Mouse (Mus musculus) liver, postnatal 0 days (tissue): Measurements from ENCODE around the gene Ap3b2. TPM values are rescaled to one million over a fixed set of nuclear protein-coding genes. Genes with fewer than 3 reads are reported as not detected.
"Not testable (repeated sequence)": the region's sequence is repeated elsewhere in the genome, so short reads cannot be mapped to it uniquely, and the experiment has no call there.

ENCODE experiments used
- ATAC-seq: fragments of 200-750 bp; cut with Nextera tagmentation; 2 replicates; pipeline ENCODE4 v1.8.0; 2017; ENCODE audit warnings: mild to moderate bottlenecking, moderate library complexity
- DNase-seq: peaks from one replicate; pipeline ENCODE4 v3.0.0-alpha.2; 2016
- H3K27ac ChIP-seq: fragments of 300-500 bp; sonication (generic); 2 replicates; pipeline ENCODE4 v1.5.1; 2014; ENCODE audit warnings: antibody characterized with exemption, moderate library complexity, mild to moderate bottlenecking, low read depth
- H3K27me3 ChIP-seq: fragments of 300-500 bp; sonication (generic); 2 replicates; pipeline ENCODE4 v1.6.1; 2014; ENCODE audit warnings: low read length, control low read depth, mixed read lengths; ENCODE audit not compliant: insufficient read depth
- H3K36me3 ChIP-seq: fragments of 300-500 bp; sonication (generic); replicated peaks from 2 replicates; pipeline ENCODE4 v1.6.1; 2014; ENCODE audit warnings: mild to moderate bottlenecking, control low read depth, low read length, moderate library complexity, mixed read lengths; ENCODE audit not compliant: insufficient read depth
- H3K4me1 ChIP-seq: fragments of 300-500 bp; sonication (generic); 2 replicates; pipeline ENCODE4 v1.6.1; 2014; ENCODE audit warnings: antibody characterized with exemption, mild to moderate bottlenecking, control low read depth; ENCODE audit not compliant: insufficient read depth
- H3K4me2 ChIP-seq: fragments of 300-500 bp; sonication (generic); 2 replicates; pipeline ENCODE4 v1.6.1; 2014; ENCODE audit warnings: low read depth, mild to moderate bottlenecking, low read length, moderate library complexity, mixed read lengths
- H3K4me3 ChIP-seq: fragments of 300-500 bp; sonication (generic); 2 replicates; pipeline ENCODE4 v1.5.1; 2014; ENCODE audit warnings: low read depth, low read length
- H3K9ac ChIP-seq: fragments of 300-500 bp; sonication (generic); replicated peaks from 2 replicates; pipeline ENCODE4 v1.6.1; 2014; ENCODE audit warnings: mild to moderate bottlenecking, moderate library complexity
- H3K9me3 ChIP-seq: fragments of 300-500 bp; sonication (generic); 2 replicates; pipeline ENCODE4 v1.6.1; 2016; ENCODE audit warnings: mild to moderate bottlenecking, control low read depth, low read length, mixed read lengths
- CTCF ChIP-seq: sonication (generic); IDR thresholded peaks from 2 replicates; pipeline ENCODE4 v1.5.1; 2016; ENCODE audit warnings: antibody characterized with exemption, low read depth
- EP300 ChIP-seq: IDR thresholded peaks from 2 replicates; pipeline ENCODE4 v1.6.1; 2016; ENCODE audit warnings: antibody characterized with exemption, low read depth, mild to moderate bottlenecking
- WGBS: fragments of 180-500 bp; shearing (Covaris S2); extraction: QIAGEN DNeasy Blood & Tissue Kit; methylation state at CpG from one replicate; pipeline ENCODE4 v1.1.7; 2014; ENCODE audit not compliant: insufficient replicate concordance; 5-methylcytosine and 5-hydroxymethylcytosine counted together
- polyA plus RNA-seq: library from polyadenylated mRNA; unstranded; fragments of >200 nt; fragmentation: Nextera tagmentation; extraction: Ambion mirVana; gene quantifications from 2 replicates; pipeline ENCODE4 v1.2.1, GENCODE M21; 2015

Gene Ap3b2
- polyA plus RNA-seq, 1 experiment from 2014 or later, result 0.07 TPM

DNA sequence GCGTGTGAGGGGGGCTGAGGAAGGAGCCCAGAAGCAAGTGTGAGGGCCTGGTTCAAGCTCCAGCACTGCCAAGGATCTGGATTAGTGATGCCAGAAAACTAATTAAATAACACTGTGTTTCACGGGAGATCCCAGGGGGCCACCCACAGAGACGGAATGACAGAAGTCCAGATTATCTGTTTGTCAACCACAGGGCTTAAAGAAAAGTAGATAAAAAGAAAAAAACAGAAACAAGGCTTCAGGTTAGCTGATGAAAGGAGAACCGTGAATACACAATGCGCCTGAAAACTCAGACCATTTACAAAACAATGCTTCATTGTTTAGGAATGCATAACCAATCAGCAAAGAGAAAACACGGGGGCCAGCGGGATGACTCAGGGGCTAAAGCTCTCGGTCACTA is 12.9 kb downstream of the Ap3b2 start:
- H3K4me2 ChIP-seq, result no peak overlapping the region
- TF ChIP-seq EP300 (no peak), CTCF (no peak)

GRCm38 (mm10) chr7:81479531-81480090 is 14.1 kb downstream of the Ap3b2 start:
- DNase-seq, result no peak
- 59% methylated on average over 3 of the region's 3 CpGs for WGBS
- peaks cover 14% of the 10 kb centered on the region; the same call in 1 of the 2 replicates for H3K27me3 ChIP-seq
- H3K27ac ChIP-seq, result no peak overlapping the region
- no peaks in the 10 kb centered on the region for H3K9me3 ChIP-seq
- no peak overlapping the region for H3K4me3 ChIP-seq
- no peak overlapping the region for H3K9ac ChIP-seq
- TF ChIP-seq EP300 (no peak), CTCF (no peak)
- no peak overlapping the region for H3K4me2 ChIP-seq
- ATAC-seq, result no peak
- no peaks in the 10 kb centered on the region for H3K36me3 ChIP-seq
- H3K4me1 ChIP-seq, result no peaks in the 10 kb centered on the region

More for the DNA sequence above, 12.9 kb downstream of the Ap3b2 start:
- H3K4me3 ChIP-seq, result no peak overlapping the region
- no peaks in the 10 kb centered on the region for H3K36me3 ChIP-seq
- ATAC-seq, result no peak
- WGBS, result 13% methylated on average over 8 of the region's 8 CpGs
- no peak overlapping the region for H3K27ac ChIP-seq
- no peaks in the 10 kb centered on the region for H3K4me1 ChIP-seq
- no peak overlapping the region for H3K9ac ChIP-seq
- no peak for DNase-seq
- no peaks in the 10 kb centered on the region for H3K9me3 ChIP-seq
- peaks cover 14% of the 10 kb centered on the region; the same call in 1 of the 2 replicates for H3K27me3 ChIP-seq

DNA sequence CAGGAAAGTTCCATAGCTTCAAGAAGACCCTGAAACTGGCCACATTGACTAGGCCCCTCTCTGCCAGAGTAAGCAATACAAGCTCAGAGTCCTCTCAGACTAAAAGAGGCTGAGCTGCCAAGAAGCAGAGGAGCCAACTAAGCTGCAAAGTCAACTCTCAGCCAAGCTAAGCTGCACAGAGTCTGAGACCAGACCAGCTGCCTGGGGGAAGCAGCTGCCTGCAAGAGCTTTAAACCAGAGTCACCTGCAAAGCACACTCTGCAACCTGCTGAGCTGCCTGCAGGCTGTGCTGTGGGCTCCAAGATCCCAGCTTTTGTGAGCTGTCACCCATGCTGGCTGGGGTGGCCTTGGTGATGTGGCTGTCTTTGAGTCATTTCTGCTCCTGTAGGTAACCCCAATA is 15.5 kb downstream of the Ap3b2 start:
- not testable (repeated sequence) for ATAC-seq, DNase-seq, H3K4me3 ChIP-seq, H3K4me2 ChIP-seq, H3K4me1 ChIP-seq, H3K36me3 ChIP-seq, H3K27ac ChIP-seq, H3K9me3 ChIP-seq, H3K9ac ChIP-seq
- H3K27me3 ChIP-seq, result peaks cover 14% of the 10 kb centered on the region; the same call in 1 of the 2 replicates

DNA sequence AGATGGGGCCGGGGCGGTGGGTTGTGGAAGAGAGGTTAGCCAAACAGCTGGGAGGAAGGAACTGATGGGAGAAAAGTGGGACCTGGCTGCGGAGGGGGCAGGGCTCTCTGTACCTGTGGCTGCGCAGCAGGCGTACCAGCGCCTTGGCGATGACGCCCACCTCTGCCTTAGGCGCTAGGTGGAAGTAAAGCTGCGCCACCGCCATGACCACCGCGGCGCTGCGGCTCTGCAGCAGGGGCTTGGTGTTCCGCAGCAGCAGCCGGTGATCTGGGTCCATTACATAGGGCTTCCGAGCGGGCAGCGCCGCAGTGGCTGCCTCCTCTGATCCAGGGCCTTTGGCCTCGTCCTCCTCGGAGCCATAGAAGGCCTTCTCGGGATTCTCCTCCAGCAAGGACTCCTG is 16.9 kb downstream of the Ap3b2 start:
- peaks cover 16% of the 10 kb centered on the region; the same call in 1 of the 2 replicates for H3K27me3 ChIP-seq
- H3K4me3 ChIP-seq, result no peak overlapping the region
- no peak for TF ChIP-seq EP300
- no peak for TF ChIP-seq CTCF
- WGBS, result 2% methylated on average over 24 of the region's 24 CpGs
- H3K9ac ChIP-seq, result no peak overlapping the region
- DNase-seq (no peak), ATAC-seq (no peak)
- no peaks in the 10 kb centered on the region for H3K9me3 ChIP-seq
- H3K27ac ChIP-seq, result no peak overlapping the region
- no peak overlapping the region for H3K4me2 ChIP-seq
- H3K36me3 ChIP-seq, result no peaks in the 10 kb centered on the region
- H3K4me1 ChIP-seq, result no peaks in the 10 kb centered on the region

GRCm38 (mm10) chr7:81475221-81475620 is 18.5 kb downstream of the Ap3b2 start:
- Histone ChIP-seq H3K27me3 (peaks cover 16% of the 10 kb centered on the region; the same call in 1 of the 2 replicates), H3K9ac (no peak overlapping the region), H3K4me2 (no peak overlapping the region), H3K4me1 (no peaks in the 10 kb centered on the region), H3K36me3 (no peaks in the 10 kb centered on the region), H3K27ac (no peak overlapping the region), H3K4me3 (no peak overlapping the region), H3K9me3 (no peaks in the 10 kb centered on the region)
- TF ChIP-seq EP300 (no peak), CTCF (no peak)
- ATAC-seq, result no peak
- 67% methylated on average over 3 of the region's 3 CpGs for WGBS
- DNase-seq, result no peak

- Histone ChIP-seq H3K4me3 (no peak overlapping the region), H3K9me3 (no peaks in the 10 kb centered on the region), H3K9ac (no peak overlapping the region), H3K4me1 (no peaks in the 10 kb centered on the region), H3K36me3 (no peaks in the 10 kb centered on the region), H3K4me2 (no peak overlapping the region), H3K27me3 (0 out of 2 replicates have a peak, but pooled peaks cover 3% of the 10 kb centered on the region), H3K27ac (no peak overlapping the region)
- TF ChIP-seq EP300 (no peak), CTCF (no peak)
- DNase-seq (no peak), ATAC-seq (no peak)
- 54% methylated on average over 9 of the region's 9 CpGs for WGBS
Observed at GRCm38 (mm10) chr7:81464906-81465450, 28.7 kb downstream of the Ap3b2 start.
